Mouse (Mus musculus) thymus, postnatal 0 days (tissue): ENCODE data around the gene Tmem108. TPM values are rescaled to one million over a fixed set of nuclear protein-coding genes. Genes with fewer than 3 reads are reported as not detected.

Source experiments
- DNase-seq: peaks from one replicate; pipeline ENCODE4 v3.0.0-alpha.2; 2015; ENCODE audit warnings: low spot score
- polyA plus RNA-seq: library from polyadenylated mRNA; unstranded; fragments of >200 nt; fragmentation: Nextera tagmentation; extraction: Ambion mirVana; gene quantifications from 2 replicates; pipeline ENCODE4 v1.2.1, GENCODE M21; 2015

Gene Tmem108
- polyA plus RNA-seq, 1 experiment from 2014 or later: 11.9 TPM

GRCm38 (mm10) chr9:103550661-103551248 lies 210.9 kb downstream of the Tmem108 start:
- no peak for DNase-seq

GRCm38 (mm10) chr9:103549178-103549577 lies 212.5 kb downstream of the Tmem108 start:
- no peak for DNase-seq

- DNase-seq: no peak
Observed at GRCm38 (mm10) chr9:103548606-103549005, 213.0 kb downstream of the Tmem108 start.

- DNase-seq: no peak
Observed at GRCm38 (mm10) chr9:103546695-103547645, 214.7 kb downstream of the Tmem108 start.

GRCm38 (mm10) chr9:103545729-103546128 lies 215.9 kb downstream of the Tmem108 start:
- DNase-seq: no peak

GRCm38 (mm10) chr9:103545271-103545670 lies 216.4 kb downstream of the Tmem108 start:
- no peak for DNase-seq

GRCm38 (mm10) chr9:103544599-103544998 lies 217.0 kb downstream of the Tmem108 start:
- DNase-seq: no peak

GRCm38 (mm10) chr9:103540518-103540917 lies 221.1 kb downstream of the Tmem108 start:
- DNase-seq: no peak

GRCm38 (mm10) chr9:103538047-103538816 lies 223.4 kb downstream of the Tmem108 start:
- DNase-seq: no peak

GRCm38 (mm10) chr9:103536059-103536634 lies 225.5 kb downstream of the Tmem108 start:
- DNase-seq: no peak

- no peak for DNase-seq
Observed at GRCm38 (mm10) chr9:103525041-103525537, 236.5 kb downstream of the Tmem108 start.

GRCm38 (mm10) chr9:103524600-103524999 lies 237.0 kb downstream of the Tmem108 start:
- DNase-seq: no peak

GRCm38 (mm10) chr9:103523742-103524403 lies 237.8 kb downstream of the Tmem108 start:
- DNase-seq: no peak

- DNase-seq: no peak
Observed at GRCm38 (mm10) chr9:103523008-103523407, 238.6 kb downstream of the Tmem108 start.

- no peak for DNase-seq
Observed at GRCm38 (mm10) chr9:103513884-103514283, 247.8 kb downstream of the Tmem108 start.

GRCm38 (mm10) chr9:103512257-103512656 lies 249.4 kb downstream of the Tmem108 start:
- no peak for DNase-seq

- DNase-seq: peak; percentile 27
Observed at GRCm38 (mm10) chr9:103506968-103507584, 254.6 kb downstream of the Tmem108 start.

GRCm38 (mm10) chr9:103505067-103505466 lies 256.6 kb downstream of the Tmem108 start:
- no peak for DNase-seq

GRCm38 (mm10) chr9:103504646-103505045 lies 257.0 kb downstream of the Tmem108 start:
- no peak for DNase-seq
